Mouse (Mus musculus): ENCODE measurements around the gene 1700017D01Rik.
"Not testable (repeated sequence)": the region's sequence is repeated elsewhere in the genome, so short reads cannot be mapped to it uniquely, and the experiment has no call there.

The 1700017D01Rik gene

GRCm38 (mm10) chr19:11130776-11131175 is at the start of gene 1700017D01Rik:
1700017D01Rik (minus strand) TSS chr19:11130876.
- DNase-seq (ENCODE audit: low read depth), result not testable (repeated sequence)

DNA sequence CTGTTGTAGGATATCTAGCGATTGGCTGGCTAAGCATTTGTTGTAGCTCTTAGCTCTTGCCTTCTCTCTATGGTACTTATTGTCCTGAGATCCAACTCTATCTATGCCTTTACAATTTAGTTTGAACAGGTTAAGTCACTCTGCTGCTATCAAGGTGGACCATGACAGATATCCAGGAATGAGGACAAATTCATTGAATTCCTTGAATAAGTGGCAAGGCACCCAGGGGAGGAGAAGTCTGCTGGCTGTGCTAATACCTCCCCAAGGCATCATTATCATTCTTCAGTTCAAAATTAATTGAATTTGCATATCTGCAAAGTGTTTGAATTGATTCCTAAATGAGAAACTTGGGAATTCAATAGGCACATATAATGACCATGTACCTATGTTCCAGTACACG is 46.8 kb upstream of the 1700017D01Rik start:
- no peak for DNase-seq (ENCODE audit: low read depth)

GRCm38 (mm10) chr19:11165172-11165571 is 34.5 kb upstream of the 1700017D01Rik start, which contains the start of gene 1700025F22Rik:
1700025F22Rik (minus strand) TSS chr19:11165320.
- peak; percentile 47 for DNase-seq (ENCODE audit: low read depth)

DNA sequence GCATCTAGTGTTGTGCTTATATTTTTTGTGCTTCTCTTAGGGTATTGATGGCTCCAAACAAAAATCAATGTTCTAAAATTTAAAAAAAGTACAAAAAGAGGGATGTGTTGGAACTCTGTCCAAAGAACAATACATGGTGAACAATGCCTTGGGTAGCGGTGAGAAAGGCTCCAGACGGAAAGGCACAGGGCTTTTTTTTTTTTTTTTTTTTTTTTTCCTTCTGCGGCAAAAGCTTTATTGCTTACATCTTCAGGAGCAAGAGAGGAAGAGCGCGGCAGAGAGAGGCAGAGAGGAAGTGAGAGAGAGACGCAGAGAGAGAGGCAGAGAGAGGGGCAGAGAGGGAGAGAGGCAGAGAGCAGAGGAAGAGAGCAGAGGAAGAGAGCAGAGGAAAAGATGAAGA is 27.2 kb upstream of the 1700017D01Rik start:
- DNase-seq (ENCODE audit: low read depth), result not testable (repeated sequence)

DNA sequence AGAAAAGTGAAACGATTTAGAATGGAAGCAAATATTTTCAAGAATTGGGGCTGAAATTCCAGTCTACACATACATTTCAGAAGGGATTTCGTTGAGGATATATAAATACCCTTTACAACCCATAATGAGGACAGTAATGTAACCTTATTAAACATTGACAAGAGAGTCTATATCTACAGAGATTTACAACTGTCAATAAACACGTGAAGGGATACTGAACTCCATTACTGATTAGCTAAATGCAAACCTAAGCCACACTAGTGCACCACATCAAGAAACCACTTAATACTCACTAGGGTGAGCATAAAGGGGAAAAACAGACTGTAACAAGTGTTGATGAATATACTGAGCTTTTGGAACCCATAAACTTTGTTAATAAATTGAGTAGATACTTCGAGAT is 4.7 kb upstream of the 1700017D01Rik start:
- no peak for DNase-seq (ENCODE audit: low read depth)

- DNase-seq (ENCODE audit: low read depth), result no peak
Observed at GRCm38 (mm10) chr19:11134852-11135251, 4.2 kb upstream of the 1700017D01Rik start.

GRCm38 (mm10) chr19:11129702-11130101 is 974 bp downstream of the 1700017D01Rik start:
- no peak for DNase-seq (ENCODE audit: low read depth)

DNA sequence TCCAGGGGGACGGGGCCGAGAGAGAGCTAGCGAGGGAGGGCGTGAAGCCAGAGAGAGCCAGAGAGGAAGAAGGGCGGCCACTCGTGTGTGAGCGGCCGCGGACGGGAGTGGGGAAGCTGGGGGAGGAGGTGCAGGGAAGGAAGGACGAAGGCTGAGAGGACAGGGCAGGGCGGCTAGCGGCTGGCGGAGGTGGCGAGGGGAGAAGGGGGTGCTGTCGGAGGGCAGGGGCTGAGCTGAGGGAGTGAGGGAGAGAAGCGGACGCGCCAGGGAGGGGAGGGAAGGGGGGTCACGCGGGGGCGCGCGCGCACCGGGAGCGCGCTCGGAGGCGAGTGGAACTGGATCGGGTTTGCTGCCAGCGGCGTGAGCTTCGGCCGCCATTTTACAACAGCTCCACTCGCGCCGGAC is 9.7 kb downstream of the 1700017D01Rik start:
- peak; percentile 46 for DNase-seq (ENCODE audit: low read depth)

GRCm38 (mm10) chr19:11119338-11119737 is 11.3 kb downstream of the 1700017D01Rik start:
- peak; percentile 5 for DNase-seq (ENCODE audit: low read depth)

DNA sequence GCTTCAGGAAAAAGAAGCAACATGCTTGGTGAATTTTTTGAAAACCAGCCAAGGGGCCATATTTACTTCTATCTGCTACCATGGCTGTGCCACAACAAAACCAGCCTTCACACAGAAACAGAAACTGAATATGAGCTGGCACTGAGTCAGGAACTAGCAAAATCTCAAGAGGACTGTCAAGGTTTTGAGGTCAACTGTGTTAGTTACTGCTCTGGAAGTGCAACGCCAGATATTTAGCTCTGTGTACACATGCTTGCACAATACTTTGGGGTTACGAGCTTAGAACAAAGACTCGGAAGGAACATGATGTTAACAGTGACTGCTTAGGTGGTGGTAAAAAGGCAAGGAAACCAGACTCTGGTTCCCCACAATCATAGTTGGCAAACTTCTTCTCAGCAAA is 22.9 kb downstream of the 1700017D01Rik start:
- DNase-seq (ENCODE audit: low read depth), result peak; percentile 14

- DNase-seq (ENCODE audit: low read depth), result no peak
Observed at GRCm38 (mm10) chr19:11101880-11102279, 28.8 kb downstream of the 1700017D01Rik start.

GRCm38 (mm10) chr19:11098401-11098800 is 32.3 kb downstream of the 1700017D01Rik start:
- DNase-seq (ENCODE audit: low read depth), result no peak

DNA sequence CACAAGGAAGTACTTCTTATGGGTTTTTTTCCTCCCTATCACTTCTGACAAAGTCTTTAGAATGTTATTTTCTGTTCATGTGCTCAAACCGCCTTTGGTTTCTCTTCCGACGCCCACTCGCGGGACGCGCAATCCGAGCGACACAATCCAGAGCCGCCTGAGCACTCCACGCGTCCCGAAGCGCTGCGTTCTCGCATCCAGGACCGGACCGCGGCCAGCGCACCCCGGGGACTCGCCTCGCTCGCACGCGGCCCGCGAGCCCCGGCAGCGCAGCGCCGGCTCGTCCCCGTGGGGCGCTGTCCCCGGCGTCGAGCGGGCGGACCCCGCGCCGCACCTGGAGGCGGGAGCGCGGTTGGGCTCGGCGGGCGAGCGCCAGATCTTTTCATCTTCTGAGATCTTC is 38.5 kb downstream of the 1700017D01Rik start:
- DNase-seq (ENCODE audit: low read depth), result peak; percentile 49

GRCm38 (mm10) chr19:11080934-11081333 is 49.7 kb downstream of the 1700017D01Rik start, which contains the start of gene Ms4a8a:
Ms4a8a (minus strand) TSS chr19:11081102.
- DNase-seq (ENCODE audit: low read depth), result no peak

- DNase-seq (ENCODE audit: low read depth), result no peak
Observed at GRCm38 (mm10) chr19:11070364-11070763, 60.3 kb downstream of the 1700017D01Rik start.

DNA sequence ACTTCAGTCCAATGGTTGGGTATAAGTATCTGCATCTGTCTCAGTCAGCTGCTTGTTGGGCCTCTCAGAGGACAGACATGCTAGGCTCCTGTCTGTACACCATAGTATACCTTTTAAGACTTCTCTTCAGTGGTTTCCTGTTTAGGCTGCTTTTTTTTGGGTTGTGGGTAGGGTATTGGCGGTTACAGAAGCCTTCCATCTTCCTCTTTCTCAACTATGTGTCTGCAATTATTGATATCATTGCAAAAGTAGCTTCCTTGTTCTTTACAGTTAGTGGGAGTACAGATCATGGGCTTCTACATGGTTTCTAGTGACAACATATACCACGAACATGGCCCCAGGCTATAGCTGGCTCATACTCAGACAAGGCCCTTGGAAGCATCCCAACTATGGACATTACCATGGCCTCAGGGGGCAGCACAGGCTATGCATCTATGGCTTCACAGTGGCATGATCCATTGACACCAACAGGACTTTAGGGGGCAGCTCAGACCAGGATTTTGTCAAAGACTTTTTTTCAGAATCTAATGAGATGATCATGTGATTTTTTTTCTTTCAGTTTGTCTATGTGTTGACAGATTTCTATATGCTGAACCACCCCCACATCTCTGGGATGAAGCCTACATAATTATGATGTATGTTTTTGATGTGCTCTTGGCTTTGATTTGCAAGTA is 65.3 kb downstream of the 1700017D01Rik start:
- DNase-seq (ENCODE audit: low read depth), result peak; percentile 64

DNA sequence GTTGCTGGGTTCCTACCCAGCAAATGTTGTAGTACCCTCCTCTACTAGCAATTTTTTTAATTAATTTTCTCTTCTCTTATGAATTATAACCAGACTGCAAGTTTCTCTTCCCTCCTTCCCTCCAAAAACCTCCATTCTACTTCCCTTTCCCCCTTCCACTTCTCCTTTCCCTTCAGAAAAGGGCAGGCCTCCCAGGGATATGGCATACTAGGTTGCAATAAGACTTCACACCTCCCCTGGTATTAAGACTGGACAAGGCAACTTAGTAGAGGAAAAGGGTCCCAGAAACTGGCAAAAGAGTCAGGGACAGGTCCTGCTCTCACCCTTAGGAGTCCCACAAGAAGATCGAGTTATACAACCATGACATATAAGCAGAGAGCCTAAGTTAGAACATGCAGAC is 69.8 kb downstream of the 1700017D01Rik start:
- no peak for DNase-seq (ENCODE audit: low read depth)

DNA sequence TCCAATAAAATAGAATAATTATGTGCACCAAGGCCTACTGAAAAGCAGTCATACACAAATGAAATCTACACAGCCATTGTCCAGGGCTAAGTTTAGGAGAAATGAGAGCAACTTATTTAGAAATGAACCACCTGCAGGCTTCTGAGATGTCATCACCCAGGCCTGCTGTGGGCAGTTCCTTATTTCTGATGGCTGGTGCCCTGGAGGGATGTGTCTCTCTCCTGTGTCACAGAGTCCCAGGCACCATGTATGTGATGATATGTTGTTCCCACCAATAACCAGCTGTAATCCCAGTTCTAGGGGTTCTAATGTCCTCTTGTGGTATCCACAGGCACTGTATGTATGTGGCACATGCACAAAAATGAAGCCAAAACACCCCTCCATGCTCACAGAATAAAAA is 70.7 kb downstream of the 1700017D01Rik start:
- no peak for DNase-seq (ENCODE audit: low read depth)

DNA sequence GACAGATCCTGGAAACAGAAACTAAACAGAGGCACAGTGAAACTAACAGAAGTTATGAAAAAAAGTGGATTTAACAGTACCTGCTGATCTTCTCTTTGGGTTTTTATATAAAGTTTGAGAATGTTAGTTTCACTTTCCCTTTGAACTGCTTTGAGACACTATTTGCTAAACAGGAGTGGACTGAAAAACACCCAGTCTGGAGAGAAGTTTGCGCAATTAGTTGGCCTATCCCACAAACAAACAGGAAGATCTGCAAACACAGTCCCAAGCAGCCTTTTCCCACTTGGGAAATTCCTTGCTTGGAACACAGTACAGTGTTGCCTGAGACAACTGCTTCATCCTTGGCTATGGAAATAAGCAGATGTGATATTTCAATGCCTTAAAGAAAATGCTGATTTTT is 75.0 kb downstream of the 1700017D01Rik start:
- DNase-seq (ENCODE audit: low read depth), result peak; percentile 63

DNA sequence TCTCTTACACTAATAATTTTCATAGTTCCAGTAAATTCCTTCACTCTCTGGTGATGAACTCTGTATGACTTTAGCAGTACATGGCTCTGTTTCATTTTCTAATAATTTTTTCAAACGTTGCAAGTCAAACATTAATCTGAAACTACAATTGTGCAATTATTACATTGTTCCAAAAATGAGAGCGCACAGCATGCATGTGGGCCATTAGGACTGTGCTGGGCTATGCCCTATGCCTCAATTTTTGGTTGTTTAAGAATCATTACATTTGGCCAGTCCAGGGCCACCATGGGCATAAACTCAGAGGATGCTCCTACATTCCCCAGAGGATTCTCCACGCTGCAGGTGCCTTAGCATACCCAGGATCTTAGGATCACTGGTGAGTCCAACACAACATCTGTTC is 77.4 kb downstream of the 1700017D01Rik start:
- DNase-seq (ENCODE audit: low read depth), result no peak

- peak; percentile 63 for DNase-seq (ENCODE audit: low read depth)
Observed at GRCm38 (mm10) chr19:11052877-11053276, 77.8 kb downstream of the 1700017D01Rik start.

GRCm38 (mm10) chr19:11050286-11050685 is 80.4 kb downstream of the 1700017D01Rik start:
- DNase-seq (ENCODE audit: low read depth), result peak; percentile 72

DNA sequence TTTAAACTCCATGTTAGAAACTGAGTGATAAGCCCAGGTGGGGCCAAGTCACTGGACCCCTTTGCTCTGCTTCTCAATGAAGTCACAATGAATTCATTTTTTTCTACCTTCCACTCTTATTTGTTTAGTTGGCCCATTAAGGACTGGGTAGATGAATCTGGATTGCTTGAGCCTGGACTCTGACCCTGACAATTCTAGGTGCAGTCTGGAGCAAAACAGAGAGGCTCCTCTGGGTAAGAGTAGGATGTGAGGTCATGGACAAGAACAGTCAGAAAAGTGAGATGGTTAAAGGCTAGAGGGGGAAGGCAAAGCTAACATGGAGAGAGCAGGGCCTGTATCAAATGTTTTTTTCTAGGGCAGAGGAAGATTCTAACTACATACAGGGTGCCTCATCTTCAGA is 81.2 kb downstream of the 1700017D01Rik start:
- DNase-seq (ENCODE audit: low read depth), result peak; percentile 40

DNA sequence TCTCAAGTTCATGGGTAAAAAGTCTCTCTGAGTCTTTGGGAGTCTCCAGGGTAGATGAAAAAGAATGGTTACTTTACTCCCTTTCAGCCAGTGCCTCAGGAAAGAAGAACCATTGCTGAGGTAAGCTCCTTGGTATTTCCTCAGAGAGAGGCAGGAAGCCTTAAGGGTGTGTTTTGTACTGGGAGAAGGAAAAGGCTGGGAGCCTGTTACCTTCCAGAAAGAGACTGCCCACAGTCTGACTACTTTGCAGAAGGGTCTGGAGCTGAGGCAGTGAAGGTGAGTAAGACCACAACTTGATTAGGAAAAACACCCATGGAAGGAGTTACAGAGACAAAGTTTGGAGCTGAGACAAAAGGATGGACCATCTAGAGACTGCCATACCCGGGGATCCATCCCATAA is 82.2 kb downstream of the 1700017D01Rik start:
- DNase-seq (ENCODE audit: low read depth), result no peak
